Mouse (Mus musculus) frontal cortex, adult 2 months (tissue): ENCODE measurements around the gene Plekha6. TPM values are rescaled to one million over a fixed set of nuclear protein-coding genes. Genes with fewer than 3 reads are reported as not detected.

Experiments used
- DNase-seq, 2 experiments: peaks; one replicate each; pipeline ENCODE4 v3.0.0; 2022; ENCODE audit warnings: low spot score in 1 of 2; ENCODE audit errors: extremely low spot score in 1 of 2
- polyA plus RNA-seq: library from polyadenylated mRNA; depleted of rRNA; stranded (reverse); fragments of >200 nt; gene quantifications from 2 replicates; pipeline ENCODE4 v1.2.3, GENCODE M21; 2012

Gene Plekha6
- polyA plus RNA-seq, 1 experiment, result 53.6 TPM

DNA sequence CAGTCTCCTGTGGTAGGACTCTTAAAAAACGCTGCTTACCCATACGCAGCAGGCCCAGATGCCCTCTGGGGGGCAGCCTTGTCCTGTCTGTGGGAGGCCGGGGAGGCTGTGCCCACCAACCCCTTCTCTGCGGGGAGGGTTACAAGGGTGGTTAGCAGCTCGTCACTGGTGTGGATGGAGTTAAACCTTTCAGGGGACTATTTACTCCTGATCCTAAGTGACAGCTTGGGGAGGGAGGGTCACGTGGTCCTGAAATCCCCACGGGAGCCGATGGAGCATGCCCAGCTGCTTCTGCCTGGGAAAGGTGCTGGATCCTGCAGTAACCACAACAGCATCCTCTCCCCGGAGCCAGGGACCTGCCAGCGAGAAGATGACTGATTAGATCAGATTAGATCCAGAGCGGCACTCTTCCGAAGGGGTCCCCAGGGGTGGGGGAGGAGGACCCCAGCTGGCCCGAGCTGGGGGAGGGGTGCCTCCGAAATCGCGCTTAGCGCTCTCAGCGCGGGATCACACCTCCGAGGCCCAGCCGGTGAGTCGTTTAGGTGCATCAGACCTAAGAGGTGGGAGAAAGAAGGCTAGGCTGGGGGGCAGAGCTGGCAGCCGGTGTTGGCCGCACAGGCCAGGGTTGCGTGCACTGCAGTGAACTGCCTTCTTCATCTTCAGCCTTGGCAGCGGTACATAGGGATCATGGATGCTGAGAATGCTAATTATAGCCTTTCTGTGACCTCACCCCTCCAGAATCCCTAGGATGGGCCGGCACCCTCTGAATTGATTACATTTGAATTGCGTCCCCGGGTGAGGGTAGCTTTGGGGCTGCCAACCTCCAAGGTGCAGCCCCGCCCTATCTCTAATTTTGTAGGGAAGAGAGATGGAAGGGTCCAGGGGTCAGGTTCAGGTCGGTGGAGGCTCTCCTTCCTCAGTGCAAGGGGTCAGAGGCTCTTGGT is 17.3 kb downstream of the Plekha6 start:
- DNase-seq, result peak; percentile 82 to 87

DNA sequence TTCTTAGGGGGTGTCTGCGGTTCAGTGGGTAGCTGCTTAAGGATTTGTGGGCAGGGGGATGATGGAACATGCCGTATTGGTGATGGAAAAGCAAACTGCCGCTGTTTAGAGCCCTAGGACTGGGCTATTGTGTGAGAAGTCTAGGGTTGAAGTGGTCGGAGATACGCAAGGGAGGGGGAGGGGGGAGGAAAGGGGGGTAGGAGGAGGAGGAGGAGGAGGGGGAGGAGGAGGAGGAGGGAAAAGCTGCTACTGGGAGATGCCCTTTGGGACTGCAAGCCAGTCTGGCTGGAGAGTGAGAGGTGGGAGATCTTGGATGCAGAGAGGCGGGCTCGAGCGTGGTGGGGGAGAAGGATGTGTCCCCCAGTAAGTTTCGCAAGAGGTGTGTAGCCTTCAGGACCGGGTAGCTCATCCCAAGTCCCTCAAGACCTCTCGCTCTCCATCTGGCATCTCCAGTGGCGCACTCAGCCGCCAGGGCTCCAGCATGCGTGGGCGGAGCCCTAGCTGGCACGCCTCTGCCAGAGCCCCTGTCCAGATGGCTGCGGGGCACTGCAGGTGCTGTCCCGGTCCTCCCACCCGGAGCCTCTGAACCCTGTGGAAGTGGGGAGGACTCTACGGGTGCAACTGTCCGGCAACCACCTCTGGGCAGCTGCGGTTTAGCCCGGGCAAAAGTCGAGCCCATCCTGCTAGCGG is 18.2 kb downstream of the Plekha6 start:
- DNase-seq, result peak; percentile 58 to 72

DNA sequence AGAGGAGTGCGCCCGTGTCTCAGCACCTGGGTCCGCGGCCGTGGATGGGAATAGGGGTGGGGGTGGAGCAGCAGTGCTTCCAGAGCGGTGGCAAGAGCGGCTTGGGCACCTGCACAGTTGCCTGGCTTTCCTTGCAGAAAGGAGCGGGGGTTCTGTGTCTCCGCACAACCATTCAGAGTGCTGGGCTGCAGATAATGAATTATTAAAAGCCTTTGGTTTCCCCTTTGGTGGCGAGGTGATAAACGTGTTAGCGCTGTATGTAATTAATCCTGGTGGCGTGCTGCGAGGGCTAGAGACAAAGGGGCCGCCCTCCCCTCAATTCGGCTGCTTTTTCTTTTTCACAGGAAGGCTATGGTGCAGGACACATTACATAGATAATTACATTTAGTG is 18.7 kb downstream of the Plekha6 start:
- peak in 1 of 2 experiments; percentile 43 for DNase-seq

DNA sequence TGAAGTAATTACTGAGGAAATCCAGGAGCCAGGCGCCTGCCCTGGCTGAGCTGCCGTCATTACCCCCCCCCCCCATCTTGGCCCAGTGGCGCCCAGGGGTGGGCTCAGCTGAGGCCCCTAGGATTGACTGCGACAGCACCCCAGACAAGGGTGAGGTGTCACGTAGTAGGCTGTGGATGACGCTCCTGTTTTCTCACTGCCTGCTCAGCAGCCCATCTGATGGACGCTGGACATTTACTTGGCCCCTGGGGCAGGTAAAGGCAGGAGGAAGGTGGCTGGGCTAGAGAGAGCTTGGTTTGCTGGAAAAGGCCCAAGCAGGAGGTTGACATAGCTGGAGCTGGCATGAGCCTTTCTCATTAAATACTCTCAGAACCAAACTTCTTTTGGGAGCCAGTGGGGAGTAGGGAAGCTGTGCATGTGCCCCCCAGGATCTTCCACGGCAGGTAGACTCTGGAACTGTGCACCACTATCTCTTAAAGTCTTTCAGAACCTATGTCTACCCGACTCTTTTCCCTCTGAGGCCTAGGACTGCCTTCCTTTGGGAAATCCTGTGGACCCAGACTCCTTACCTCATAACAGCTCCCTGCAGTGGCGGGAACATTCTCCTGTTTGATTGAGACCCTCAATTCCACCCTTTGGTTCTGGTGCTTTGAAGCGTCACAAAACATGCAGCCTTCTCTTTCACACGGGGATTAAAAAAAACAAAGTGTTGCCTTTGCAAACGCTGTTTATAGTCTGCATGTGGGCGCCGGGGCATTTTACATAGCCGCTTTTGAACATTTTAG is 19.3 kb downstream of the Plekha6 start:
- DNase-seq, result no peak

DNA sequence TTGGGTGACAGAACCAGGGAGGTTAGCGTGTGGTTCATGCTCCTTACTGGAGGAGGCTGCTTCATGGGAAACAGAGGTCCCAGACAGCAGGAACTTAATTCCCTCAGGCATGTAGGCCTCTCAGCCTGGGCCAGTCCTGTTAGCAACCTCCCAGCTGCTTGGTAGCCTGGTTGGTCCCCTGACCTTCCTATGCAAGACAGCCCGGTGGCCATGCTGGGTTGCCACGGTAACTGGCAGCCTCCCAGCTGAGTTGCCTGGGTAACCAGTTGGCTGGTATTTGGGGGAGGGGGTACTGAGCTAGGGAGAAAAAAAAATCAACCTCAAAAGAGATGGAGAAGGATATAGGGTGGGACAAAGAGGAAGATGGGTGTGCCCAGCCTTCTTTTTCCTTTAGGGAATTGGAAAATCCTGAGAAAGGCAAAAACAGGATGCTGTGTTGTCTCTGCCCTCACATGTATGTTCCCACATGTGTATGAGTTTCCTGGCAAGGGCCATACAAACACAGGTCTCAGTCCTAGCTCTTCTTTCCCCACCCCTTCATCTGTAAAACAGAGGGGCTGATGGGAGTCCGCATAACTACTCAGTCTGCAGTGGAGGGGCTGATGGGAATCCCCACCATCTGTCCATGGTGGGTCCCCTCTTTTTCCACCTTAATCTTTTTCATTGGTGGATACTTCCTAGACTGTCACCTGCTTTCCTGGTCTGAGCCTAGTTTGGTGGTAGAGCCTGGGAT is 24.1 kb downstream of the Plekha6 start:
- no peak for DNase-seq

DNA sequence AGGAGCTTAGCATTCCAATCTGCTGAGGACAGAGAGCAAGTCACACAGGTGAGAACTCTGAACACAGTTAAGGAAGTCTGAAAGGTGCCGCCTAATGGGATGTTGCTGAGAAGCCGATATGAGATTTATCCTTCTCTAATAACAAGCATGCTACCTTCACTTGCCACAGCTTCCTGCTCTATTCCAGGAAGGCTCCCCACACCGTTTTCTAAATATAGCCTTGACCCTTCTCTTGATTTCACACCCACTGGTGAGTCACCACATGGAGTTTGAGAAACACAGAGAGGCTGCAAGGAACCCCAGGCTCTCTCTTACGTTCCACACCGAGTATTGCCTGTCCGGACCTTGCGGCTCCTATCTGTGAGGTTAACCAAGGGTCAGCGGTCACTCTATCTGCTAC is 24.7 kb downstream of the Plekha6 start:
- no peak for DNase-seq

DNA sequence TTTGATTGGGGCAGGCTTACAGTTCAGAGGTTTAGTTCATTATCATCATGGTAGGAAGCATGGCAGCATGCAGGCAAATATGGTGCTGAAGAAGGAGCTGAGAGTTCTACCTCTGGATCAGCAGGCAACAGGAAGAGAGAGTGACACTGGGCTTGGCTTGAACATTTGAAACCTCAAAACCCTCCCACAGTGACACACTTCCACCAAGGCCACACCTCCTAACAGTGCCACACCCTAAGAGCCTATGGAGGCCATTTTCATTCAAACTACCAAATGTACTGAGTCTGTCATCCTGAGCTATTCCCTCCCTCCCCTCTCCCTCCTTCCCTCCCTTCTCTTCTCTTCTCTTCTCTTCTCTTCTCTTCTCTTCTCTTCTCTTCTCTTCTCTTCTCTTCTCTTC is 25.5 kb downstream of the Plekha6 start:
- DNase-seq, result no peak

DNA sequence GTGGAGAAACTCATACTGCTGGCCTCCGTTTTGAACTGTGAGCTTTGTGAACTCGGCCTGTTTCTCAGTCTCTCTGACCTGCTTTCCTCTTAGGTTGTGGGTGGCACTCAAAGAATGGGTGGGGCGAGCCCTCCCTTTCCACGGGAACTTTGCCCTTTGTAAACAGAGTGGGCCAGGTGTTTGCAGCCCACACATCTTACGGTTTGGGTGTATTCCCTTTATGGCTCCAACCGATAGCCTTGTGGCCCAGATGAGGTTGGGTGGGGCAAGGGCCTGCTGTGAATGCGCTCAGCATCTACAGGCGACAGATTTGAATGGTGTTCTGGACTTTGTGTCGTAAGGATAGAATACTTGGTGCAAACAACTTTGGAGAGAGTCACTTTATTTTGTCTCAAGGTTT is 26.5 kb downstream of the Plekha6 start:
- no peak for DNase-seq

DNA sequence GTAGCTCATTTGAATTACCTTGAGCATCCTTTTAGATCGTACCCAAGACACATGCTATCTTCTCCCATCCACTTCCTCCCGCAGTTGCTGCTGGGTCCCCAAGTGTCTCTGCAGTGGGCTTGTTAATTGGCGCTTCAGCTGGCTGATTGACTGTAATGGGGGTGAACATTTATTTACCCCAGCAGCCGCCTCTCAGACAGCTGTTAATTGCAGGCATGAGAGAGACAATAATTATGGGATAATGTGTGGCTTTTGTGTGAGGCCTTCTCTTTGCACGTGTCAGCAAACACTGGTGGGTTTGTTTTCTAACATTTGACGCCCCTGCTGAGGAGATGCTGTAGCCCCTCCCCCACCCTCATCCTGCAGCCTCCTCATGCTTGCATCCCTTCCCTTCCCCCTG is 32.2 kb downstream of the Plekha6 start:
- no peak for DNase-seq

DNA sequence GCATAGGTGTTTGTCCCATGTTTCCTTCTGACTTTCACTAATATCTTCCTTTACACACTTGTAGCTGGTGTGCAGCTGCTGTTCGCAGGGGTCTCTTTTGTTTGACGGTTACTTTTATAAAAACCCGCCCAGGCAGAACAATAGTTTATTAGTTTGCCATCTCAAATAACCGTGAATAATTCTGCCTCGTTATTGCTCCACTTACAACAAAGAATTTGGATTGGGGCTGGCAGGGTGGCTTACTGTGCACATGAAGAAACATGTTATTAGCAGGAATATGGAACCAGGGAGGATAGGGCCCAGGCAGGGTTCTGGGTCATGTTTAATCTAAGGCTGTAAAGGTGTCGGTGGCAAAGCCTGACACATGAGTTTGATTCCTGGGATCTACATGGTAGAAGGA is 33.3 kb downstream of the Plekha6 start:
- no peak for DNase-seq

DNA sequence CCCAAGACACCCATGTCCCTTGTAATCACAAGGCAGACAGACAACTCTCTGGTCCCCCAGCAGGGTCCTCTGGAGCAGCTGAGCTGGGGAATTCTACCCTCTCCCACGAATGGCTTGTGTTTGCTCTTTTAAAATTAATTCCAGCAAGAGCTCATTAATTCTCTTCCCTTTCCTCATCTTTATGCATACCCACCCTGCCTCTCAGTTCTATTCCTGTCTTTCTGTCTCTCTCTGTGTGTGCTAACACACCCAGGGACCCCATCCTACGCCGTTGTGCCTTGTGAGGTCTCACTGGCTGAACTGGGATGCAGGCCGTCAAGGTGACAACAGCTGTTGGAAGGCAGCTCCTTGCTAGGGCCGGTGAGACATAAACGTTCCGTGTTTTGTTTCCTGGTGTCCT is 35.7 kb downstream of the Plekha6 start:
- DNase-seq, result no peak

DNA sequence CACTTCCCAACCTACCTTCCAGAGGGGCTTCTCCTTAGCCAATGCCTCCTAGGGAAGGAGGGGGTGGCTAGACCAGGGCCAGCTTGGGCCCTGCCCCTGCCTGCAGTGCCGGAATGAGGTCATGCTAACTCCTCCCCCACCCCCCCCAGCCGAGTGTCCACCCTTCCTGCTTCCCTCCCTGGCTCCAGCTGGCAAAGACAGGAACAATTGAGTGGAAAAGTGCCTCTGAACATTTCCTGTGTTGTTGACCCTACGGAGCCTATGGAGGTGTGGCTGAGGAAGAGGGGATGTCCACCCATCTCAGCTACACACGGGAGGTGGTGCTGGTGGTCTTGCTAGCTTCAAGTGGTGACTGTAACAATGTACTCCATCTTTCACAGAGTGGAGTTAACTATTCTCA is 37.5 kb downstream of the Plekha6 start:
- DNase-seq, result no peak

DNA sequence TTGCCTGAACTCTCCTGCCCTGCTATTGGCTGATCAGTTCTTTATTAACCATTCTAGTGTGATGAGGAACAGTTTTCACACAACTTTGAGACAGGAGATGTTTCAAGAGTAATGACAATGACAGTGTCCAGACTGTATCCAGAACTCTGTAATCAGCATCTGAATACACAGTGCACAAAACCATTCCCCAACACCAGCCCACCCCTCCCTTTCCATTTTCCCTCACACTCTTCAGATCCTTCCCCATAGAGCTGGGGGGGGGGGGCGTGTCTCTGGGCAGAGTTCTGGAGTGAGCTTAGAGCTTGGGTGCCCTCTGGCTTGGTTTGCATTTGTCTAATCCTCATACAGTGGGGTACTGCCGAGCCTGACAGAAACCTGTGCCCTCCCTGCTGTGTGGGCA is 39.7 kb downstream of the Plekha6 start:
- no peak for DNase-seq

DNA sequence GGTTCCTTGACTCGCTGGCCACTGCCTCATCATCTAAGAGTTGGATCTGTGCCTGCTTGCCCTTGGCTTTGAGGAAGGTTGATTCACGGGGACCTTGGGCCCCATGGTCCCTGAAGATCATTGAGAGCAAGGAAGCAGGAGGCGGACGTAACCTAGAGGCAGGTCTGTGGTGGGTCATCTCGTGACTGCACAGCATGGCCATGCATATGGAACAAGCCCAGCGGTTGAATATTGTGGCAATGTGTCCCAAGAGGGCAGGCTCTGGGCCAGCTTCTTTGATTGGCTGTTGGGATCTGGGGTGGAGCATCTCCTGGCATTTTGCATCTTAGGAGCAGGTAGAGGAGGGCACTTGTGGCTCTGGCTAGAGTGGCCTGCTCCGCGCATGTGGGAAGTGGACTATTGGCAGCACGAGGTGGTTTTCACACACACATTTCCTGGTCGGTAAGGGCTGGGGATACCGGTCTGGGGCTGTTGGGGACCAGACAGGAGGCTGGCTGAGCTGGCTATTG is 40.4 kb downstream of the Plekha6 start:
- no peak for DNase-seq

DNA sequence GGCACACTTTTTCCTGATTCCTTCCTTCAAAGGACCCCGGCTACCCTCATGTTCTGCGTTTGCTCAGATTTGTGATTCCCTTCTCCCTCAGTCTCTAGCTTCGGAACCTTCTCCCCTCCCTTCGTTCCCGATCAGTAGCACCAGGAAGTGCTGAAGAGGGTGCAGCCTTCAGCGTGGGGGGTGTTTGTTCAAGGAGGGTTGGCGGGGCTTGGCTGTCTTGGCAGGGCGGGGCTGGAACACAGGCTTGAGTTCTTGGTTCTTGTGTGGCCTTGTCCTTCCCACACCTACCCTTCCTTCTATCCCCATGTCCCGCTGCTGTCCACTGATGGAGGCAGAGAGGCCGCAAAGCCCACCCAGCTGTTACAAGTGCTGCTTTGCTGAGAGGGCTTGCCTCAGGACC is 41.0 kb downstream of the Plekha6 start:
- no peak for DNase-seq

DNA sequence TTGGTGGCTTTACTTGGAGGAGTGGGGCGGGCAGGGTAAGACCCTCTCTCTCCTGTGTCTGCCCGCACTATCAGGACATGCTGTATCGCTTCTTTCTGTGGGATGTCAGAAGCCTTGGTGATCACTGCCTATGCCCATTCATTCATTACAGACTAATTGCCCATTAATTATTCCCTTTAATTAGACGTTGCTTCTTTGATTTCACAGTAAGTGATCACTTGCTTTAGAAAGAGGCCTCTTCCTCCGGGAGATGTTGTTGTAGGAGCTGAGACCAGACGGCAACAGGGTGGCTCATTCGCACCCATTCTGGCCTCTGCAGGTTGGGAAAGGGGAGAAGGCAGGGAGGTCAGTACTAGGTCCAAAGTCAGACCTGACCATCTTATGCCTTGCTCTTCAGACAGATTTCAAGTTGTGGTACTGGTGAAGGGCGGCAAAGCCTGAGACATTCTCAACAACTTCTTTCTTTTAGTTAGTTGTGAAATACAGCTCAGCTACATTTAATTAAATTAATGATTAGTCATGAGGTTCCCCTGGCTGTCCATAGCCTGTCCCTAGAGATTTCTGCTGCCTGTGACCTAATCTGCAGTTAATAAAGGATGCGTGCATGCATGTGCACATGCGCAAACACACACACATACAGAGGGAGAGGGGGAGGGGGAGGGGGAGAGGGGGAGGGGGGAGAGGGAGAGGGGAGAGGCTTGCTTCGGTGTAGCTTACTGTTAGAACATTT is 44.2 kb downstream of the Plekha6 start:
- DNase-seq, result no peak

DNA sequence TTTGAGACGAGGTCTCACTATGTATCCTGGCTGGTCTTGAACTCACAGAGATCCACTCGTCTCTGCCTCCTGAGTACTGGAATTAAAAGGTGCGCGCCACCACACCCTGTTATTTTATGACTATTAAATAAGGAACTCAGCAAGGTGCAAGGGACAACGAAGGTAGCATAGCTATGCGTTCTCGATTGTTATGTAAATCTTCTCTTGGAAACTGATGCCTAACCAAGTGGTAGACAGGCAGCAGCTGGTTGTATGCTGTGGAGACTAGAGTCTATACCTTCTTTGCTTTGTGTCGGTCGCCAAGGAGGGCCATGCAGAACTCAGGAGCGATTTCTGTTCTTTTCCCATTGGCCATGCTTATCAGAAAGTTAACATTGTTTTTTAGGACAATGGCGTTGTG is 45.0 kb downstream of the Plekha6 start:
- no peak for DNase-seq

DNA sequence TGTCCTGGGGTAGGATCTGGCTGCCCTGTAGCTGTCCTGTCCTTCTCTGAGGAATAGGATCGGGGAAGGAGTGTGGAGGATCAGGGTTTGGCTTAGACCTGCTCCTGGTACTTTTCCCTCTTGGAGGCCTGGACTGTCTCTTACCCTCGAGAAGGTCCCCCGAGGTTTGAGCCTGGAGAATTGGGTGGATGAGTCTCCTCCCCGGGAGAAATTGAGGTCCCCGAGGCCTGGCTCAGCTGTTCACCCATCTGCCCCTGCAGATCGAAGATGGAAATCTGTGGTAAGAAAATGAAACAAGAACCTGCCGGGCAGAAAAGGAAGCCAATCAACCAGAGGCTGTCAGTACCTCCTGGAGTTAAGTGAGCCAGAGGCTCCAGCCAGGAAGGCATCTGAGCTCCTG is 45.5 kb downstream of the Plekha6 start:
- no peak for DNase-seq

DNA sequence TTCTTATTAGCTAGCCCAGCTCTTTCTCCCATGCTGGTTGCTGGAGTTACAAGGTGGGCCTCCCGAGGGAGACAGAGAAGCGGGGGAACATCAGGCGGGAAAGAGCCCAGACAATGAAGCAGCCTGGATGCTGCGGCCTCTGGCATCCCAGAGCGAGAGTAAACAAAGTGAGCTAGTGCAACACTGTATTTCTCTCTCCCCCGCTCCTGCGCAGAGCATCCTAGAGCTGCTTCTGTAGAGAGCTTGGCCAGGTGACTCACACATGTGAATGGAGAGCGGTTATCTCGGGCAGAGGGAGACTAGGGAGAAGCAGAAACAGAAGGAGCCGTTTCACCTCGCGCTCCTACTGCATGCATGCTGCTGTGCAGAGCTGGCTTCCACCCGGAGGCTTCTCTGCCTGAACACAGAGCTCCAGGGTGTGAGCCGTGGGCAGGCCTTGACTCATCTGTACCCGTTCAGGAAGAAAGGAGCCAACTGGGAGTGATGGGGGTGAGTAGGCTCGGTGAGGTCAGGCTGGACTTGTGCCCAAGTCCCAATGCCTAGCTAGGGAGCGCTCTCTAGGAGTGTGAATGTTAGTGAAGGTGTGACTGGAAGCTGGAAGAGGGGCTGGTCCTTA is 46.0 kb downstream of the Plekha6 start:
- peak; percentile 63 to 82 for DNase-seq
